Mouse (Mus musculus): ENCODE data around the gene Tango6. TPM values are rescaled to one million over a fixed set of nuclear protein-coding genes. Genes with fewer than 3 reads are reported as not detected.

Gene Tango6
- polyA plus RNA-seq, 1 experiment = 7.3 TPM

DNA sequence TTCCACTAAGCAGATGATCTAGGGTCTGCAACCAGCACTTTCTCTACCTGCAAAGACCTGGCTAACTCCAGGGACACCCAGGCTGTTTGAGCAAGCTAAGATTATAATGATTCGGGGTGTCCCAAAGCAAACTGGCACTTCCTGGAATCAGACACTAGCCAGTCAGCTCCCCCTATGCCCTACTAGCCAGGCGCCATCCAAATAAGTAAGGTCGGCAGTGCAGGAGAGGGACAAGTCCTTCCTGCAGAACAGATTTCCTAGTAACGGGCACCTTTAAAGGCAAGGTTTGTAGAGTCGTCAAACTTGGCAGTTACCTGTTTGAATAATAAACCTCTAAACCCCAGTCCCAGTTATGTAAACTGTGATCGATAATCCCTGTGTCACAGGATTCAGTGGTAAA, 155.9 kb downstream of the Tango6 start:
- no peaks in the 10 kb centered on the region for H3K27me3 ChIP-seq (ENCODE audit: control insufficient read depth, insufficient read depth, insufficient read length)
- no peaks in the 10 kb centered on the region for H3K79me3 ChIP-seq (ENCODE audit: low read depth)
- TF ChIP-seq CEBPB (IDR thresholded peaks at IDR 0.05; ENCODE audit: low read depth) (no peak), CTCF (IDR thresholded peaks at IDR 0.05; ENCODE audit: control insufficient read depth, insufficient read depth, insufficient read length) (no peak), MAX (IDR thresholded peaks at IDR 0.05) (no peak), MYOG (IDR thresholded peaks at IDR 0.05; ENCODE audit: control insufficient read depth, extremely low read depth, insufficient read length) (no peak), USF1 (IDR thresholded peaks at IDR 0.05; ENCODE audit: low read depth) (no peak), MYOD1 (IDR thresholded peaks at IDR 0.05; ENCODE audit: control insufficient read depth, insufficient read length, low read depth) (no peak), FOSL1 (IDR thresholded peaks at IDR 0.05; ENCODE audit: insufficient read depth, low read length, poor library complexity, severe bottlenecking) (no peak)
- H3K79me2 ChIP-seq (ENCODE audit: control insufficient read depth, insufficient read depth) = no peaks in the 10 kb centered on the region
- H3K4me3 ChIP-seq (ENCODE audit: insufficient read depth, poor library complexity, severe bottlenecking) = no peak overlapping the region
- H3K36me3 ChIP-seq (ENCODE audit: control insufficient read depth, insufficient read depth) = no peaks in the 10 kb centered on the region
- no peak overlapping the region for H3ac ChIP-seq (ENCODE audit: control insufficient read depth, insufficient read length, low read depth)

DNA sequence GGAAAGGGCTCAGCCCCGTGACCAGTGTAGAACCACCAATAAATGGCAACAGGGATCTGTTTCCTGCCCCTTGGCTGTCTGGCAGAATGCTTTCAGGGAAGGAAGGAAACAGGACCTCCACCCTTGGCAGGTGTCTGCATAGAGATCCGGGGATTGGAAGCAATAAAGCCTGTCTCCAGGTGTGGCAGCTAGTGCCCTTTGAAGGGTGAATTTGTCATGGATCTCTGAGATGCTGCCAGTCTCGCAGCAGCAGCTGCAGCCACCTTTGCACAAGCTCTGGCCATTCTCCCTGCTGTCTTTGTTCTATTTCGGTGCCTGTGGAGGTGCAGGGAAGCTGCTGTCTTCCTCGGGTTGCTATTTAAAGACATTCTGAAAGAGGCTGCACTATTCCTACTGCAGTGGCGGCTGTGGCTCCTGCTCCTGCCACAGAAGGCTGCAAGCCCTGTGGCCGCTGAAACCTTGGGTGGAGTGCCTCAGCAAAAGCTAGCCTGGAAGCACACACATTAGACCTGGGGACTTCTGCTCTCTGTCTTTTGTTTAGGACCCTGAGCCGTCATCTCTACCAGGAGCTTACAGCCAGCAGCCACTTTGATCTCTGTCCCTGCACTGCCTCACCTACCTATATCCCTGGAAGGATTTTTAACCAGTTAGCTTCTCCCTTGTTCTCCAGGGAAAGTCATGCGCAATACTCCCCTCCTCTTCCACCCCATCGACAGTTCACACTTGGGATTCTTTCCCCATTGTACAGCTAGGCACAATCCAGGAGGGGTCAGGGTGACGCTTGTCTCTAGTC, 156.5 kb downstream of the Tango6 start:
- H3K79me2 ChIP-seq (ENCODE audit: control insufficient read depth, insufficient read depth) = no peaks in the 10 kb centered on the region
- no peaks in the 10 kb centered on the region for H3K36me3 ChIP-seq (ENCODE audit: control insufficient read depth, insufficient read depth)
- TF ChIP-seq CEBPB (IDR thresholded peaks at IDR 0.05; ENCODE audit: low read depth) (no peak), MYOD1 (IDR thresholded peaks at IDR 0.05; ENCODE audit: control insufficient read depth, insufficient read length, low read depth) (no peak), MYOG (IDR thresholded peaks at IDR 0.05; ENCODE audit: control insufficient read depth, extremely low read depth, insufficient read length) (no peak), USF1 (IDR thresholded peaks at IDR 0.05; ENCODE audit: low read depth) (no peak), MAX (IDR thresholded peaks at IDR 0.05) (no peak), FOSL1 (IDR thresholded peaks at IDR 0.05; ENCODE audit: insufficient read depth, low read length, poor library complexity, severe bottlenecking) (no peak), CTCF (IDR thresholded peaks at IDR 0.05; ENCODE audit: control insufficient read depth, insufficient read depth, insufficient read length) (no peak)
- no peaks in the 10 kb centered on the region for H3K79me3 ChIP-seq (ENCODE audit: low read depth)
- no peak overlapping the region for H3ac ChIP-seq (ENCODE audit: control insufficient read depth, insufficient read length, low read depth)
- H3K4me3 ChIP-seq (ENCODE audit: insufficient read depth, poor library complexity, severe bottlenecking) = no peak overlapping the region
- H3K27me3 ChIP-seq (ENCODE audit: control insufficient read depth, insufficient read depth, insufficient read length) = no peaks in the 10 kb centered on the region

DNA sequence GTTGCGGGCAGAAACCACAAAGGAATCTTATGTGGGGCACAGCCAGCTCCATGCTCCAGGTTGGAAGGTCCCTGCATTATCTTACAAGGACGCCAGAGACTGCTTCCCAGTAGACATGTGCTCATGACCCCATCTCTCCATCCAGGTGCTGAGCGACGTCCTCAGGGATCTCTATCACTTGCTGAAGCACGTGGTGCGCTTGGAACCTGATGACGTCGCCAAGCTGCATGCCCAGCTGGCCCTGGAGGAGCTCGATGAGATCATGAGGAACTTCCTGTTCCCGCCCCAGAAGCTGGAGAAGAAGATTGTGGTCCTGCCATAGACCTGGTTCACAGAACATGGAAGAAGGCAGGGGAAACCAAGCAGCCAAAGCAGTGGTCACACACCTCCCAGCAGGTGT, 167.2 kb downstream of the Tango6 start:
- Histone ChIP-seq H3K27me3 (ENCODE audit: control insufficient read depth, insufficient read depth, insufficient read length) (no peaks in the 10 kb centered on the region), H3ac (ENCODE audit: control insufficient read depth, insufficient read length, low read depth) (no peak overlapping the region), H3K4me3 (ENCODE audit: insufficient read depth, poor library complexity, severe bottlenecking) (no peak overlapping the region), H3K36me3 (ENCODE audit: control insufficient read depth, insufficient read depth) (no peaks in the 10 kb centered on the region), H3K79me2 (ENCODE audit: control insufficient read depth, insufficient read depth) (no peaks in the 10 kb centered on the region), H3K79me3 (ENCODE audit: low read depth) (no peaks in the 10 kb centered on the region)
- TF ChIP-seq FOSL1 (IDR thresholded peaks at IDR 0.05; ENCODE audit: insufficient read depth, low read length, poor library complexity, severe bottlenecking) (no peak), CEBPB (IDR thresholded peaks at IDR 0.05; ENCODE audit: low read depth) (no peak), MYOG (IDR thresholded peaks at IDR 0.05; ENCODE audit: control insufficient read depth, extremely low read depth, insufficient read length) (no peak), USF1 (IDR thresholded peaks at IDR 0.05; ENCODE audit: low read depth) (no peak), MYOD1 (IDR thresholded peaks at IDR 0.05; ENCODE audit: control insufficient read depth, insufficient read length, low read depth) (no peak), MAX (IDR thresholded peaks at IDR 0.05) (no peak), CTCF (IDR thresholded peaks at IDR 0.05; ENCODE audit: control insufficient read depth, insufficient read depth, insufficient read length) (no peak)

DNA sequence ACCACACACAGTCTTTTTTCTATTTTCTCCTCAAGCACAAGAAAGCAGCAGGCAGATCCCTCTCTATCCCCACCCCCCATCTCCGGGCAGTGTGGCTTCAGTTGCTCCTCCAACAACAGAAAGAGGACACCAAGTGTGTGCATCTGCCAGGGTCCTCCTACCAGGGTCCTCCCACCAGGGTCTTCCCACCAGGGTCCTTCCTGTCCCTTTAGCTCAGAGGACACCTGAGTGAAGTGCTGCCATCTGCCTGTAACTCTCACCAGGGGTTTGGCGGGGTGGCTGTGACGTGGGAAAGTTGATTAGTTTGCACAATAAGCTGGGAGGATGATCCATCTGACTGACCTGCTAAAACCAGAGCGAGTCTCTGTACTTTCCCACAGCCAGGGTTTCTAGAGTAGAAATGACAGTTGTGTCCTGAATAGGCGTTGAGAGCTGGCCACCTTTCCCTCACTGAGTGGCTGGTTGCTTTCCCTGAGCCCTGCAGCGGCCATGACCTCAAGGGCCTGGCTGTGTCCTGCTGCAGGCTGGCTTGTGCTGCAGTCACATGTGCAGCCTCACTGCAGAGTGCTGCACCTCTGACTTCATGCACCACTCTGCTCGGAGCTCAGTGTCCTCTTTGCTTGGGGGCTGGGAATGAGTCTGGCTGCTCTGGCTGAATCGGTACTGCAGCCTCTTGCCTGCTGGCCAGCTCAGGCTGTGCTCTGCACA, 171.8 kb downstream of the Tango6 start:
- TF ChIP-seq MAX (IDR thresholded peaks at IDR 0.05) (no peak), CTCF (IDR thresholded peaks at IDR 0.05; ENCODE audit: control insufficient read depth, insufficient read depth, insufficient read length) (no peak)
- Histone ChIP-seq H3K36me3 (ENCODE audit: control insufficient read depth, insufficient read depth) (no peaks in the 10 kb centered on the region), H3K79me3 (ENCODE audit: low read depth) (no peaks in the 10 kb centered on the region), H3K27me3 (ENCODE audit: control insufficient read depth, insufficient read depth, insufficient read length) (no peaks in the 10 kb centered on the region), H3ac (ENCODE audit: control insufficient read depth, insufficient read length, low read depth) (no peak overlapping the region), H3K4me3 (ENCODE audit: insufficient read depth, poor library complexity, severe bottlenecking) (no peak overlapping the region), H3K79me2 (ENCODE audit: control insufficient read depth, insufficient read depth) (no peaks in the 10 kb centered on the region)

DNA sequence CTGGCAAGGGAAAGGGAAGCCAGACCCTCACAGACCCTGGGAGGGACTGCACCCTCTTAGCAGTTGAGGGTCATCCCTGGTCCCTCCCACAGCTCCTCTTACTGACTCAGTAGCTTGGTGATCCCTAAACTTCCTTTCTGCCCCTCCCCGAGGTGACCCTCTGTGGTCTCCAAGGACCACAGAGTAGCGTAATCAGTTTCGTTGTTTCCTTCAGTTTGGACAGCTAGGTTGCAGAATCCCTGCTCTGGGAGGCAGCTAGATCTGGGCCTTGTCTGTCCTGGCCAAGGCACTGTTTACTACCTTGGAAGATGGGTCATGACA, 172.3 kb downstream of the Tango6 start:
- Histone ChIP-seq H3K36me3 (ENCODE audit: control insufficient read depth, insufficient read depth) (no peaks in the 10 kb centered on the region), H3K79me2 (ENCODE audit: control insufficient read depth, insufficient read depth) (no peaks in the 10 kb centered on the region), H3K27me3 (ENCODE audit: control insufficient read depth, insufficient read depth, insufficient read length) (no peaks in the 10 kb centered on the region), H3K79me3 (ENCODE audit: low read depth) (no peaks in the 10 kb centered on the region), H3ac (ENCODE audit: control insufficient read depth, insufficient read length, low read depth) (no peak overlapping the region), H3K4me3 (ENCODE audit: insufficient read depth, poor library complexity, severe bottlenecking) (no peak overlapping the region)
- TF ChIP-seq FOSL1 (IDR thresholded peaks at IDR 0.05; ENCODE audit: insufficient read depth, low read length, poor library complexity, severe bottlenecking) = no peak
- no peak for TF ChIP-seq MYOG (IDR thresholded peaks at IDR 0.05; ENCODE audit: control insufficient read depth, extremely low read depth, insufficient read length)
- TF ChIP-seq MYOD1 (IDR thresholded peaks at IDR 0.05; ENCODE audit: control insufficient read depth, insufficient read length, low read depth) = no peak
- no peak for TF ChIP-seq USF1 (IDR thresholded peaks at IDR 0.05; ENCODE audit: low read depth)
- TF ChIP-seq MAX (IDR thresholded peaks at IDR 0.05) = no peak
- no peak for TF ChIP-seq CEBPB (IDR thresholded peaks at IDR 0.05; ENCODE audit: low read depth)
- no peak for TF ChIP-seq CTCF (IDR thresholded peaks at IDR 0.05; ENCODE audit: control insufficient read depth, insufficient read depth, insufficient read length)

Data from C2C12 (cell line).